Mouse (Mus musculus): Measurements from ENCODE around the gene Olfr980.

DNA sequence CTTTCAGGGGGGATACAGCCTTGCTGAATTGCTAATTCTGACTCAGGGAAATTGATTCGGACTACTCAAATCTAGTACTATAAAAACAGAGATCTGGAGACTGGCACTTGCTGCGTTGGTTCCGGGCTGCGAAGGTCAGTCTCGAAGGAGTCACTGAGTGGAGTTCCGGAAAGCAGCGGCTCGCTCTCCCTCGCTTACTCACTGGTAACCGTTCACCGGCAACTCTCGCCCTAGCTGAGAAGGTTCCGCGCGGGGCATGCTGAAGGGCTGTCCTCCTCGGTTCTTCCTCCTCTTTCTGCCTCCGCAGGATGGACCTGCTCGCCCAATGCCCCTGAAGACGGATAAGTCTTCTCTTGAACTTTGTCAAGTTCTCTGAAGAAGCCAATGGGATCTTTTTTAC, 40.8 kb upstream of the Olfr980 start:
- TF ChIP-seq CTCF (IDR thresholded peaks at IDR 0.05; ENCODE audit: low read depth): no peak
- no peak for TF ChIP-seq EP300 (IDR thresholded peaks at IDR 0.05; ENCODE audit: low read depth)
